Mouse (Mus musculus): ENCODE data around the gene Sp2. TPM values are rescaled to one million over a fixed set of nuclear protein-coding genes. Genes with fewer than 3 reads are reported as not detected.

The Sp2 gene
- polyA plus RNA-seq, 1 experiment from 2014 or later, result 23.9 TPM

- Histone ChIP-seq H3K4me2 (replicated peaks; ENCODE audit: low read depth, low read length) (no peak overlapping the region), H3K27ac (ENCODE audit: low read depth, low read length) (peak overlapping the region; percentile 30; the same call in 1 of the 2 replicates)
- ATAC-seq (ENCODE audit: low FRiP score, low TSS enrichment), result no peak
These were observed 44.3 kb downstream of the Sp2 start for GRCm38 (mm10) chr11:96938426-96938800.

GRCm38 (mm10) chr11:96937549-96938425, 45.0 kb downstream of the Sp2 start:
- peaks cover 12% of the 10 kb centered on the region for H3K4me1 ChIP-seq (ENCODE audit: control insufficient read depth, insufficient read depth, low read length)

More at GRCm38 (mm10) chr11:96938426-96938800, 44.3 kb downstream of the Sp2 start:
- no peaks in the 10 kb centered on the region for H3K27me3 ChIP-seq (ENCODE audit: control insufficient read depth, insufficient read depth, low read length)
- H3K36me3 ChIP-seq (ENCODE audit: control insufficient read depth, insufficient read depth, low read length), result no peaks in the 10 kb centered on the region; the same call in 1 of the 2 replicates
- peaks cover 10% of the 10 kb centered on the region for H3K4me1 ChIP-seq (ENCODE audit: control insufficient read depth, insufficient read depth, low read length)
- 79% methylated on average over 6 of the region's 6 CpGs for WGBS
- no peak overlapping the region for H3K9ac ChIP-seq (ENCODE audit: low read depth, low read length)
- H3K9me3 ChIP-seq (ENCODE audit: control insufficient read depth, low read length), result no peaks in the 10 kb centered on the region
- H3K4me3 ChIP-seq (ENCODE audit: low read length), result no peak overlapping the region

GRCm38 (mm10) chr11:96935872-96936650, 46.7 kb downstream of the Sp2 start:
- ATAC-seq (ENCODE audit: low FRiP score, low TSS enrichment), result no peak
- Histone ChIP-seq H3K4me1 (ENCODE audit: control insufficient read depth, insufficient read depth, low read length) (peaks cover 17% of the 10 kb centered on the region), H3K4me2 (replicated peaks; ENCODE audit: low read depth, low read length) (no peak overlapping the region), H3K9me3 (ENCODE audit: control insufficient read depth, low read length) (no peaks in the 10 kb centered on the region), H3K9ac (ENCODE audit: low read depth, low read length) (no peak overlapping the region), H3K27me3 (ENCODE audit: control insufficient read depth, insufficient read depth, low read length) (no peaks in the 10 kb centered on the region), H3K36me3 (ENCODE audit: control insufficient read depth, insufficient read depth, low read length) (no peaks in the 10 kb centered on the region; the same call in 1 of the 2 replicates), H3K27ac (ENCODE audit: low read depth, low read length) (no peak overlapping the region), H3K4me3 (ENCODE audit: low read length) (no peak overlapping the region)
- WGBS, result 86% methylated on average over 9 of the region's 9 CpGs

More at GRCm38 (mm10) chr11:96937549-96938425, 45.0 kb downstream of the Sp2 start:
- Histone ChIP-seq H3K27ac (ENCODE audit: low read depth, low read length) (peak overlapping the region; percentile 30; the same call in 1 of the 2 replicates), H3K27me3 (ENCODE audit: control insufficient read depth, insufficient read depth, low read length) (no peaks in the 10 kb centered on the region), H3K36me3 (ENCODE audit: control insufficient read depth, insufficient read depth, low read length) (no peaks in the 10 kb centered on the region; the same call in 1 of the 2 replicates), H3K4me3 (ENCODE audit: low read length) (no peak overlapping the region), H3K9ac (ENCODE audit: low read depth, low read length) (no peak overlapping the region), H3K9me3 (ENCODE audit: control insufficient read depth, low read length) (no peaks in the 10 kb centered on the region), H3K4me2 (replicated peaks; ENCODE audit: low read depth, low read length) (no peak overlapping the region)
- 44% methylated on average over 10 of the region's 10 CpGs for WGBS
- peak; percentile 75 for ATAC-seq (ENCODE audit: low FRiP score, low TSS enrichment)

GRCm38 (mm10) chr11:96934921-96935356, 47.8 kb downstream of the Sp2 start:
- Histone ChIP-seq H3K9me3 (ENCODE audit: control insufficient read depth, low read length) (no peaks in the 10 kb centered on the region), H3K4me2 (replicated peaks; ENCODE audit: low read depth, low read length) (0 out of 2 replicates have a peak overlapping the region, but pooled peaks have one; percentile 22), H3K36me3 (ENCODE audit: control insufficient read depth, insufficient read depth, low read length) (no peaks in the 10 kb centered on the region; the same call in 1 of the 2 replicates), H3K4me3 (ENCODE audit: low read length) (0 out of 2 replicates have a peak overlapping the region, but pooled peaks have one; percentile 12), H3K27ac (ENCODE audit: low read depth, low read length) (peak overlapping the region; percentile 26; the same call in 1 of the 2 replicates), H3K4me1 (ENCODE audit: control insufficient read depth, insufficient read depth, low read length) (peaks cover 17% of the 10 kb centered on the region), H3K9ac (ENCODE audit: low read depth, low read length) (peak overlapping the region; percentile 28; the same call in 1 of the 2 replicates), H3K27me3 (ENCODE audit: control insufficient read depth, insufficient read depth, low read length) (no peaks in the 10 kb centered on the region)
- WGBS, result 28% methylated on average over 12 of the region's 12 CpGs
- ATAC-seq (ENCODE audit: low FRiP score, low TSS enrichment), result peak; percentile 83

GRCm38 (mm10) chr11:96933562-96934276, 49.0 kb downstream of the Sp2 start:
- peaks cover 17% of the 10 kb centered on the region for H3K4me1 ChIP-seq (ENCODE audit: control insufficient read depth, insufficient read depth, low read length)
- ATAC-seq (ENCODE audit: low FRiP score, low TSS enrichment), result no peak
- H3K9ac ChIP-seq (ENCODE audit: low read depth, low read length), result no peak overlapping the region
- no peak overlapping the region for H3K4me3 ChIP-seq (ENCODE audit: low read length)
- no peak overlapping the region for H3K4me2 ChIP-seq (replicated peaks; ENCODE audit: low read depth, low read length)
- no peaks in the 10 kb centered on the region for H3K27me3 ChIP-seq (ENCODE audit: control insufficient read depth, insufficient read depth, low read length)
- 81% methylated on average over 13 of the region's 13 CpGs for WGBS
- no peaks in the 10 kb centered on the region for H3K36me3 ChIP-seq (ENCODE audit: control insufficient read depth, insufficient read depth, low read length)
- H3K27ac ChIP-seq (ENCODE audit: low read depth, low read length), result 0 out of 2 replicates have a peak overlapping the region, but pooled peaks have one; percentile 26
- no peaks in the 10 kb centered on the region for H3K9me3 ChIP-seq (ENCODE audit: control insufficient read depth, low read length)

GRCm38 (mm10) chr11:96931327-96932062, 51.3 kb downstream of the Sp2 start:
- H3K4me3 ChIP-seq (ENCODE audit: low read length), result no peak overlapping the region
- 47% methylated on average over 8 of the region's 8 CpGs for WGBS

GRCm38 (mm10) chr11:96929766-96930331, 52.9 kb downstream of the Sp2 start:
- Histone ChIP-seq H3K4me3 (ENCODE audit: low read length) (peak overlapping the region; percentile 33), H3K36me3 (ENCODE audit: control insufficient read depth, insufficient read depth, low read length) (no peaks in the 10 kb centered on the region), H3K27ac (ENCODE audit: low read depth, low read length) (peak overlapping the region; percentile 96), H3K9ac (ENCODE audit: low read depth, low read length) (peak overlapping the region; percentile 44; the same call in 1 of the 2 replicates), H3K9me3 (ENCODE audit: control insufficient read depth, low read length) (no peaks in the 10 kb centered on the region), H3K4me2 (replicated peaks; ENCODE audit: low read depth, low read length) (peak overlapping the region; percentile 30), H3K4me1 (ENCODE audit: control insufficient read depth, insufficient read depth, low read length) (peaks cover 11% of the 10 kb centered on the region), H3K27me3 (ENCODE audit: control insufficient read depth, insufficient read depth, low read length) (no peaks in the 10 kb centered on the region)
- ATAC-seq (ENCODE audit: low FRiP score, low TSS enrichment), result peak; percentile 38; the same call in 1 of the 2 replicates
- 49% methylated on average over 9 of the region's 9 CpGs for WGBS

More at GRCm38 (mm10) chr11:96931327-96932062, 51.3 kb downstream of the Sp2 start:
- Histone ChIP-seq H3K27ac (ENCODE audit: low read depth, low read length) (no peak overlapping the region), H3K9me3 (ENCODE audit: control insufficient read depth, low read length) (no peaks in the 10 kb centered on the region), H3K4me1 (ENCODE audit: control insufficient read depth, insufficient read depth, low read length) (peaks cover 17% of the 10 kb centered on the region), H3K4me2 (replicated peaks; ENCODE audit: low read depth, low read length) (no peak overlapping the region), H3K36me3 (ENCODE audit: control insufficient read depth, insufficient read depth, low read length) (no peaks in the 10 kb centered on the region), H3K27me3 (ENCODE audit: control insufficient read depth, insufficient read depth, low read length) (no peaks in the 10 kb centered on the region), H3K9ac (ENCODE audit: low read depth, low read length) (no peak overlapping the region)
- ATAC-seq (ENCODE audit: low FRiP score, low TSS enrichment), result no peak
